Mouse (Mus musculus) monocyte, adult 2 months (primary cell): ENCODE measurements around the gene Olfr802.

ENCODE experiments used
- DNase-seq, 2 experiments: peaks; one replicate each; pipeline ENCODE4 v3.0.0; 2022; ENCODE audit warnings: low spot score in 2 of 2, low read depth in 1 of 2

Gene Olfr802

DNA sequence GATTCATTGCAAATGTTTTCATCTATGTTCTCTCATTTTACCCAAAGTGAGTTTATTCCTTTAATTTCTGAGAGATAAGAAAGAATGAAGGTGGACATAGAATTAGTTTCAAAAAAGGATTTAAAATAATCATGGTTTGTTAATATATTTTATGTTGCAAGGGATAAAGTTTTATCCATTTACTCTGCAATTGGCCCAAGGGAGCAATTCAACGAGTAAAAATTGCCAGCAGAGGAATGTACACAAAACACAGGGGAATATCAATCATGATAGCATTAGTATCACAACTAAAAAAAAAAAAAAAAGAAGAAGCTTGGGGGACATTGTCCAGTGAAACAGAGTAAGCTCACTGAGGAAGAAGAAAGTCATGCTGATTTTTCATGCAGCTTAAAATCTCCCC, at the start of gene Olfr802:
Gene Olfr802, minus strand, starts transcription at position 101 of the 400 bp plus-strand sequence.
- DNase-seq, result no peak

DNA sequence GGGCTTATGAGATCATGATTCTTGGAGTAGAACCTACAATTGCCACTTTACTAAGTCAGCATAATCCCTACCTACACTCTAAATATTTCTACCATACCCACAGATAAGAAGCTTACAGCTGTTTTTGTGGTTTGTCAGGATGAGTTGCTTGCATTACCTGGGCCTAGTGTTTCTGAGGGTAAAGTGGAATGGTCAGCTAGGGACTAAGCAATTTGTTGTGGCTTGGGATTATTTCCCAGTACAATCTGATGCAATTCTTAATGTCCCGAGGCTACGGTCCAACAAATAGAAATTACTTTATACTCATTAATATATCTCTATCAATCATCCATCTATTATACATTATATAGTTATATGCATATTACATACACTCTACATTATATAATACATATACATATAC, 41.3 kb upstream of the Olfr802 start, which contains the start of gene Olfr805:
Gene Olfr805, minus strand, starts transcription at position 101 of the 400 bp plus-strand sequence.
- DNase-seq, result no peak

DNA sequence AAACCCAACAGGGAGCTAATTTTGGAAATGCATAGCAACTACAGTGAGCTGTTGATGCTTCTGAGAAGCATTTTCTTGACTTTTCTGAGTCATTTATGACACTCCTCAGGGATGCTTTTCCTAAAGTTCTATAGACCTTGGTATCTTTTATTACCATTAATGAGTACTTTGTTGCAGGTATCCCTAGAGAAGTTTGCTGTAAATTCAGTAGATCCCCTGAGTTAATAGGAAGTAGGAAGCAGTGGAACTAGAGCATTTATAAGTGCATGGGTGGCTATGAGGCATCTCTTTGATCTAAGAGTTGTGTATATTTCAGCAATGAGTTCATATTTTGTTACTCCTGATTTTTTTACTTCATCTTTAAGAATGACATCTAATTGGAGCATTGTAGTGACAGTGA, 14.9 kb upstream of the Olfr802 start, which contains the start of gene Olfr804:
Gene Olfr804, plus strand, starts transcription at position 301 of the 400 bp plus-strand sequence.
- no peak for DNase-seq

DNA sequence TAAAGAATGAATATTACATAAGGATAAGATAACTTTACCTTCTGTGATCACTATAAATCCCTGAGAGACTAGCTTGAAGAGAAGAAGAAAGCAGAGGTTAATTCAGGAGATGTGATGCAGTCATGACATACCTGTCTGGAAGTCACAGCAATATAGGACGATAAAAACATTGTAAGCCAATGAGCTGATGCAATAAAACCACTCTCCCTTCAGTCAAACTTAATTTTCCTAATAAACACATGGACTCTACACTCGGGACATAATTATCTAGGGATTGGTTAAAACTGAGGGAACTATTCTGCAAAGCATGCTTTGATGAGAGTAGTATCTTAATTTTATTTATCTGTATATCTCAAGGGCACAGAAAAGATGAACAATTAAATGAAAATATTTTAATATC, 6.2 kb upstream of the Olfr802 start, which contains the start of gene Olfr803:
Gene Olfr803, minus strand, starts transcription at position 101 of the 400 bp plus-strand sequence.
- DNase-seq, result no peak

DNA sequence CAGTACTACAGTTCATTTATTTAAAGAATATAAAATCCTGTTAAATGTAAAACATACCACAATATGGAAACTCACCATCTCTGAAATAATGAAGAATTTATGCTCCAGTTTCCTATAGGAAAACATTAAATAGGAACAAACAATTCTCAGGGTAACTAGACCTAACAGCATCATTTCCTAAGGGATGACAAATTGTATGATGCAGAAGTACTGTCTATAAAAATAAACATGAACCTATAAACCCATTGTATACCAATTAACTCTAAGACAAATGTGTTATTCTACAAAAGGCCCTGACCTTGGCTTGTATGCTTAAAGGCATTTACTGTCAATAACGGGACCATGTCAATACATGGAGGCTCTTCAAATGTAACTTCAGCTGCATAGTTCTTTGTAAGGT, 14.2 kb downstream of the Olfr802 start, which contains the start of gene Olfr801:
Gene Olfr801, minus strand, starts transcription at position 101 of the 400 bp plus-strand sequence.
- no peak for DNase-seq

DNA sequence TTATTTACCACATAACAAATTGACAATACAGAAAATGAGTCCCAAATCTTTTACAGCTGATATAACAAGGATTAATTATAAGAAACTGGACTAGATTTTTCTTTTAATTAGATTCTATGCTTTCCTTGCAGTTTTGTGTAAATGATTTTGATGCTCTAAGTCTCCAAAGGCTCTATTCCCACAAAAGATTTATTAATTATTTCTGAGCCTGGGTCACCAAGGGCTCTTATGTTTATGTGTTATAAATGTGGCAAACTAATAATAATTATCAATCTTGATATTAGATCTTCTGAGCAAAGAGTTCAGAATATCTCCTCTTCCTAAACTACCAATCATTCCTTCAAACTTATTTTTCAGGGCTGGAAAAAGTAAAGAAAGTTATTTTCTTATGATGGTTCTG, 30.6 kb downstream of the Olfr802 start, which contains the start of gene Olfr800:
Gene Olfr800, plus strand, starts transcription at position 301 of the 400 bp plus-strand sequence.
- no peak for DNase-seq

DNA sequence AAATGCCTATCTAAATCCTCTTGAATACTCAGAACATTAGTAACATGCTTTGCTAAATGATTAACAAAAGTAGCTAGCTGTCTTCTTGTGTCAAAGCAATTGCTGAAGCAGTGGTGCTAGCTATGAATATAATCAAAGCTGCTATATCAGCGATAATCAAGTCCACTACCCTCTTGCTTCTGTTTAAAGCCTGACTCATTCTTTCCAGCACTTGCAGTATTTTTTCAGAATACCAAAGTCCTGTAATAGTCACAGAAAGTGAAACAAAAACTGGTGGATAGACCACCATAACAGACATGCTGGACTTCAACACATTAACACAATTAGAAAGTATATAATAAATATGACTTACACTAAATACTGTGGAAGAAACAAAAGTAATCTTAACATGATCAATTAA, 36.2 kb downstream of the Olfr802 start:
- DNase-seq, result no peak

DNA sequence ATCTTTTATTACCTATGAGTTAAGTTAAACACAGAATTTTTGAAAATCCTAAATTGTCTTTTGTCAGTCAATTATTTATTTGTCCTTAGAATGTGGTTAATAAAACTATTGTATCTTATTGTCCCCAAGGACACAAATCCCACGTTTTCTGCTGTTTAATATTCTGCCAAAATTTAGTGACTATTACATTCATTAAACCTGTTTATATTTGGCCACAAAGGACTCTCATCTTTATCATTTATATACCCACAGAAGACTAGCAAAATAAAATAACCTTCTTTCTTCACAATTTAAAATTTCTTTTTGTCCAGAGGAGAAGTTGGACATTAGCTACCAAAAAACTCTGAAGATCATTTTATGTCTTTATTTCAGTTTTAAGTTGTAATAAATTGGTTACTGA, 50.8 kb downstream of the Olfr802 start, which contains the start of gene Olfr799:
Gene Olfr799, plus strand, starts transcription at position 301 of the 400 bp plus-strand sequence.
- DNase-seq, result no peak

DNA sequence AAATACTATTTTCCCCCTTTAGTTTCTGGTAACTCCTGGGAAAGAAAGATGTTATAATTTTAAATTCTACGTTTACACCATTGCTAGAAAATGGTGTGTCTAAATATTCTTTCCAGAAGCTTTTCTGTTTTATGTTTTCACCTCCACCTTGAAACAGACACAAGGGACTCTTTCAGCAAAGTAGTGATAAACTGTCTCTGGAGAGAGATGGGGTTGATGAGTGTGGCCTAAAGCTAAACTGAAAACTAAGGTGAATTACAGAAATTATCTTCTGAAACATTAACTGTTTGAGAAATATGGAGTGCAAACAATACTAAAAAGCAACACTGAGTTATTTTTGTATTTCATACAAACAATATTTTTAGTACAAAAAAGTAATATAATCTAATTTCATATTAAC, 60.1 kb downstream of the Olfr802 start, which contains the start of gene Olfr798:
Gene Olfr798, minus strand, starts transcription at position 101 of the 400 bp plus-strand sequence.
- DNase-seq, result no peak
